Mouse (Mus musculus): ENCODE measurements at regions not wholly inside any gene's neighbourhood (a gene's known extent, or its start where the extent isn't known, plus 50 kb on each side); places are given as distances from the start of the nearest gene placed in this dataset.
"Not testable (repeated sequence)": the region's sequence is repeated elsewhere in the genome, so short reads cannot be mapped to it uniquely, and the experiment has no call there.

DNA sequence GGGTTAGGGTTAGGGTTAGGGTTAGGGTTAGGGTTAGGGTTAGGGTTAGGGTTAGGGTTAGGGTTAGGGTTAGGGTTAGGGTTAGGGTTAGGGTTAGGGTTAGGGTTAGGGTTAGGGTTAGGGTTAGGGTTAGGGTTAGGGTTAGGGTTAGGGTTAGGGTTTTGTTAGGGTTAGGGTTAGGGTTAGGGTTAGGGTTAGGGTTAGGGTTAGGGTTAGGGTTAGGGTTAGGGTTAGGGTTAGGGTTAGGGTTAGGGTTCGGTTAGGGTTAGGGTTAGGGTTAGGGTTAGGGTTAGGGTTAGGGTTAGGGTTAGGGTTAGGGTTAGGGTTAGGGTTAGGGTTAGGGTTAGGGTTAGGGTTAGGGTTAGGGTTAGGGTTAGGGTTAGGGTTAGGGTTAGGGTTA is 124.7 kb upstream of the Fgf14 start:
- not testable (repeated sequence) for DNase-seq (ENCODE audit: low spot score in 2 of 2)

DNA sequence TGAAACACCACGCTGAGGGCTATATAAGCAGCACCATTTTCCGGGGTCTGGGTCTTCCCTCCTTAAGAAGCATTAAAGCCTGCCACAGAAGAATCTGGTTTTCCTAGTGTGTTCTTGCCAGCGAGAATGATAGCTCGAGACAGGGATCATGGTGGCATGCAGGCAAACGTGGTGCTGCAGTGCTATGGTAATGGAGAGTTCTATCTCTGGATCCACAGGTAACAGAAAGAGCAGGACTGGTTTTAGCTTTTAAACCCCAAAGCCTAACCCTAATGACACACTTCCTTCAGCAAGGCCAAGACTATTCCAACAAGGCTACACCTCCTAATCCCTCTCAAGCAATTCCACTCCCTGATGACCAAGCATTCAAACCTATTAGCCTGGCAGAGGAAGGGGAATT is 123.5 kb upstream of the Fgf14 start:
- DNase-seq (ENCODE audit: low spot score in 2 of 2) = no peak

DNA sequence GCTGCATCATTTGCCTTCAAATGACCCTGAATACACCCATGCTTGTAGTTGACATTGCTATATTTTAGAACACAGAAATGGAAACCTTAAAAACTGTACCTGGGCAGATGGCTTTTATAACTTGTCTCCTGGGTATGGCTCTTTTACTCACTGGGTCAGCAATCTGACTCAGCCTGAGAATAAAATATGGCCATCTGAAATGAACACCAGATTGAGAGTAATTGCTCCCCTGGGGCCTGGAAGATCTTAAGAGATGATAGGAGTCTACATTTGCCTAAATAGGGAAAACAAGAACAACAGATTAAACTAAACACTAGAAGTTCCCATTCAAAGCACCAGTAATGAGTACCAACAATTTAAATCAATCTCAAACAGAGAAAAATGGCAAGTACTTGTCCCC is 98.5 kb upstream of the Fgf14 start:
- no peak for DNase-seq (ENCODE audit: low spot score in 2 of 2)

DNA sequence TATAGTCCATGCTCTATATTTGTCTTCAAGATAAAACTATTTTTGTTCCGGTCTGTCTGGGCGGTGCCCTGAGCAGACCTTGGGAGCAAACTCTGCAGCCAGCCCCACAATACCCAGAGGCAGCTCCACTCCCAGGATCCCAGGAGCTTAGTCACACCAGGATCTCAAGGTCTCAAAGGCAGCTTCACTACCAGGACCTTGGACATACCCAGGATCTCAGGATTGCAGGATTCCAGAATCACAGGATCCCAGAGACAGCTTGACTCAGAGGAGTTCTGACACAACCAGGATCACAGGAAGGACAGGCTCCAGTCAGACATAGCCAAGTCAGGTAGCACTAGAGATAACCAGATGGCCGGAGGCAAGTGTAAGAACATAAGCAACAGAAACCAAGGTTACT is 91.1 kb upstream of the Fgf14 start:
- DNase-seq (ENCODE audit: low spot score in 2 of 2) = no peak

DNA sequence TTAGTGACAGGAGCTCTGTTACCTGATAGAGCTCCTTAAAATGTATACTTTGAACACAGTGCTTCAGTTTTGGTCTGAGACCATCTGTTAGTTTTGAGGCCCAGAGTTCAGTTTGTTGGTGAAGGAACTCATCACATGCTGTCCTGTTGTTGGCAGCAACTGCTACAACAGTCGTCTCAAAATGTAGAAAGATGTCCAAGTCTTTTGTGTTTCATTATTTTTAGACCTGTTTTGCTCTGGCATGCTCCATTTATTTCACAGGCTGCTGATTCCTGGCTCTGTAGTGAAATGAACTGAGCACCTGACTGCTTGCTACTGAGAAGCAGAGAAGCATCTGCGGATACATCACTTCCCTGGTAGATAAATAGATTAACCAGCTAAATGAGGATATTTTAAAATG is 90.3 kb upstream of the Fgf14 start:
- no peak for DNase-seq (ENCODE audit: low spot score in 2 of 2)

DNA sequence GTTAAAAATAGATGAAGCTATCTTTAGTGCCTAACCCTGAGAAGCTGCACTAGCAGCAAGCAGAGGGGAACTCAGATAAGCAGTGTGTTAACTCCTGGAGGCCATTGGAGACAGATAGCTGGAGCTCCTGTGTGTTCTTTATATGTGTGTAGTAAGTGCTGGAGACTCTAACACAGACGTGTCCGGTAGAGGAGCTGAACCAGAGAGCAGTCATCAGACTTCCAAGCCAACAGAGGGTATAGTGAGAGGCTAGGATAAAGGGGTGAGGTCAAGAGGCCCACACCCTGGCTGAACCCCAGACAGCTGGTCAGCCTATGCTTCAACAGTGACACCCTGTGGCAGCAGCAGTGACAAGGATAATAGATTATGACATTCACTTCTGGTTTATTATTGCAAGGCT is 65.6 kb upstream of the Fgf14 start:
- DNase-seq (ENCODE audit: low spot score in 2 of 2) = peak in 1 of 2 experiments; percentile 20

All from frontal cortex, postnatal 10 days (tissue).